ENCODE assay signal across 28 mouse cellular contexts in genomic region chr10:44385227-44385626, GRCm38 (mm10).
DNase-seq lines count a peak whose midpoint lies in the region; ATAC-seq lines count a peak whose summit lies in the region.
"Had no signal": no experiment of that assay in that cellular context is flagged by ENCODE, and none has a peak within 500 bp of the region (broad histone marks: within the 10 kb centered on the region; RNA-seq: fewer than 3 reads in every experiment).

No protein-coding gene starts in this region.

- H3K4me3 ChIP-seq in forebrain, embryonic 15.5 days = no peak overlapping the region
- H3K4me3 ChIP-seq in forebrain, embryonic 10.5 days = no peak overlapping the region
- H3K4me3 ChIP-seq: embryonic facial prominence, embryonic 10.5 days; gastrocnemius, adult 2 months; left cerebral cortex, adult 2 months; limb, embryonic 10.5 days; liver, embryonic 15.5 days; lung, embryonic 15.5 days; megakaryocyte, embryonic 14.5 days; stomach, embryonic 15.5 days had no signal

- no peak overlapping the region for H3K9ac ChIP-seq in forebrain, embryonic 15.5 days (replicated peaks)
- H3K9ac ChIP-seq: liver, embryonic 15.5 days; lung, embryonic 15.5 days; stomach, embryonic 15.5 days had no signal

- no peak overlapping the region for H3K4me2 ChIP-seq in forebrain, embryonic 15.5 days (replicated peaks)
- H3K4me2 ChIP-seq: liver, embryonic 15.5 days; lung, embryonic 15.5 days; stomach, embryonic 15.5 days had no signal

- H3K27me3 ChIP-seq in forebrain, embryonic 15.5 days = no peaks in the 10 kb centered on the region
- H3K27me3 ChIP-seq in forebrain, embryonic 10.5 days (ENCODE audit: poor library complexity, severe bottlenecking) = 0 out of 2 replicates have a peak, but pooled peaks cover 4% of the 10 kb centered on the region
- H3K27me3 ChIP-seq: CH12.LX; liver, embryonic 15.5 days; lung, embryonic 15.5 days; stomach, embryonic 15.5 days had no signal

- H3K9me3 ChIP-seq in forebrain, embryonic 15.5 days = no peaks in the 10 kb centered on the region
- no peaks in the 10 kb centered on the region for H3K9me3 ChIP-seq in forebrain, embryonic 10.5 days
- H3K9me3 ChIP-seq: embryonic facial prominence, embryonic 10.5 days; G1E; limb, embryonic 10.5 days; liver, embryonic 15.5 days; lung, embryonic 15.5 days; megakaryocyte, embryonic 14.5 days; stomach, embryonic 15.5 days had no signal

- no peak for DNase-seq in forebrain, embryonic 10.5 days (ENCODE audit: extremely low spot score, low spot score)
- DNase-seq in left cerebral cortex, postnatal 4 days = peak; percentile 91
- DNase-seq in left cerebral cortex, postnatal 25 days (ENCODE audit: low spot score in 2 of 2) = no peak
- peak; percentile 43 for DNase-seq in right cerebral cortex, postnatal 4 days
- DNase-seq in right cerebral cortex, adult 2 months (ENCODE audit: low spot score in 2 of 2) = no peak
- no peak for DNase-seq in adrenal gland, postnatal 14 days
- DNase-seq: adrenal gland, adult 8-10 months; B cell, adult 2 months; cerebellum, adult 8-10 months; gastrocnemius, adult 2 months; kidney, adult 18-20 months; kidney, postnatal 4 days; liver; lung, postnatal 36 days; thymus, adult 18-20 months; thymus, postnatal 36 days had no signal

- H3K4me1 ChIP-seq in forebrain, embryonic 15.5 days = peaks cover 26% of the 10 kb centered on the region
- peaks cover 15% of the 10 kb centered on the region for H3K4me1 ChIP-seq in forebrain, embryonic 10.5 days

- H3K36me3 ChIP-seq in forebrain, embryonic 15.5 days = no peaks in the 10 kb centered on the region
- H3K36me3 ChIP-seq in forebrain, embryonic 10.5 days (replicated peaks) = no peaks in the 10 kb centered on the region
- H3K36me3 ChIP-seq: embryonic facial prominence, embryonic 10.5 days; G1E; limb, embryonic 10.5 days; liver, embryonic 15.5 days; lung, embryonic 15.5 days; stomach, embryonic 15.5 days had no signal

- ATAC-seq in forebrain, embryonic 15.5 days (replicated peaks) = peak; percentile 54
- ATAC-seq: activated CD4-positive, CD25-positive, alpha-beta regulatory T cell, adult 4 months; inflammation-experienced regulatory T-cells, adult 6 months had no signal

- 41% methylated on average over 5 of the region's 5 CpGs for WGBS in forebrain, embryonic 15.5 days
- WGBS in forebrain, embryonic 10.5 days = 85% methylated on average over 5 of the region's 5 CpGs

- intact Hi-C loops in left cerebral cortex, postnatal 4 days (cut with DNase I) = no loop called here
- intact Hi-C loops in left cerebral cortex, postnatal 25 days (cut with DNase I) = no loop called here

- no peak overlapping the region for H3K27ac ChIP-seq in forebrain, embryonic 15.5 days (replicated peaks)
- no peak overlapping the region for H3K27ac ChIP-seq in forebrain, embryonic 10.5 days
- H3K27ac ChIP-seq: embryonic facial prominence, embryonic 10.5 days; gastrocnemius, adult 2 months; left cerebral cortex, adult 2 months; limb, embryonic 10.5 days; liver, embryonic 15.5 days; lung, embryonic 15.5 days; stomach, embryonic 15.5 days had no signal

Comparison
In these comparisons a context has a peak if more than half of its experiments do, and no peak if none do; other contexts are left out.
1. DNase-seq: peak in left cerebral cortex, postnatal 4 days (single experiment) and right cerebral cortex, postnatal 4 days (single experiment); none in forebrain, embryonic 10.5 days (single experiment), left cerebral cortex, postnatal 25 days (0 of 2), right cerebral cortex, adult 2 months (0 of 2) and adrenal gland, postnatal 14 days (single experiment).